Mouse (Mus musculus) myocyte (in vitro differentiated cells): ENCODE results near the gene Il15ra.

Source experiments
- CEBPB ChIP-seq: IDR thresholded peaks from 2 replicates; pipeline ENCODE4 v1.6.1; 2011; ENCODE audit warnings: mild to moderate bottlenecking, moderate library complexity; ENCODE audit not compliant: poor library complexity, insufficient read depth, severe bottlenecking
- E2F4 ChIP-seq: IDR thresholded peaks from one replicate; pipeline ENCODE4 v1.6.1; 2011; ENCODE audit warnings: mild to moderate bottlenecking, control low read depth, moderate library complexity; ENCODE audit not compliant: insufficient read depth
- MAX ChIP-seq: IDR thresholded peaks from one replicate; pipeline ENCODE4 v1.6.1; 2011; ENCODE audit warnings: low read depth, mild to moderate bottlenecking, control low read depth
- MYOD1 ChIP-seq, 3 experiments: IDR thresholded peaks; one replicate each; pipeline ENCODE4 v1.6.1; 2011; ENCODE audit warnings: control low read depth in 2 of 3, low read depth in 2 of 3, mild to moderate bottlenecking in 2 of 3, moderate library complexity in 1 of 3; ENCODE audit not compliant: insufficient read length in 2 of 3, control insufficient read depth in 1 of 3
- MYOG ChIP-seq, 3 experiments: IDR thresholded peaks; one replicate each; pipeline ENCODE4 v1.6.1; 2011; ENCODE audit warnings: control low read depth in 2 of 3, low read depth in 2 of 3, mild to moderate bottlenecking in 2 of 3; ENCODE audit not compliant: insufficient read length in 2 of 3, control insufficient read depth in 1 of 3, insufficient read depth in 1 of 3
- POLR2A ChIP-seq: IDR thresholded peaks from one replicate; pipeline ENCODE4 v1.6.1; 2011; ENCODE audit warnings: low read depth, mild to moderate bottlenecking, control low read depth, moderate library complexity; ENCODE audit not compliant: insufficient read length
- POLR2AphosphoS2 ChIP-seq: IDR thresholded peaks from one replicate; pipeline ENCODE4 v1.6.1; 2011; ENCODE audit warnings: low read depth, control low read depth; ENCODE audit not compliant: insufficient read length
- SRF ChIP-seq: IDR thresholded peaks from one replicate; pipeline ENCODE4 v1.6.1; 2011; ENCODE audit warnings: low read depth; ENCODE audit not compliant: control insufficient read depth, insufficient read length
- TCF12 ChIP-seq: IDR thresholded peaks from one replicate; pipeline ENCODE4 v1.6.1; 2011; ENCODE audit warnings: mild to moderate bottlenecking, control low read depth; ENCODE audit not compliant: poor library complexity, insufficient read depth, severe bottlenecking
- TCF3 ChIP-seq: IDR thresholded peaks from one replicate; pipeline ENCODE4 v1.6.1; 2011; ENCODE audit warnings: low read depth, control low read depth; ENCODE audit not compliant: insufficient read length
- USF1 ChIP-seq: IDR thresholded peaks from one replicate; pipeline ENCODE4 v1.6.1; 2011; ENCODE audit warnings: low read depth, mild to moderate bottlenecking, control low read depth, moderate library complexity

- TF ChIP-seq USF1 (peak; percentile 98), POLR2A (peak; percentile 68), TCF3 (no peak), MAX (no peak), E2F4 (no peak), TCF12 (no peak), MYOD1 (IDR thresholded peaks at IDR 0.05; ENCODE audit: control insufficient read depth in 1 of 3, insufficient read length in 2 of 3, low read depth in 2 of 3) (peak in 1 of 3 experiments; percentile 1), SRF (no peak), CEBPB (no peak), MYOG (IDR thresholded peaks at IDR 0.05; ENCODE audit: control insufficient read depth in 1 of 3, insufficient read depth in 1 of 3, insufficient read length in 2 of 3, low read depth in 2 of 3) (peak in 1 of 3 experiments; percentile 14), POLR2AphosphoS2 (peak; percentile 5)
These were observed 73.2 kb downstream of the Il15ra start for GRCm38 (mm10) chr2:11778087-11778823.
